Mouse (Mus musculus) lung, postnatal 4 days (tissue): Measurements from ENCODE around the gene Tubd1.
A peak's percentile ranks its signal among the peaks of the same experiment; 100 is the strongest.

Source experiments
- DNase-seq, 2 experiments: peaks; one replicate each; pipeline ENCODE4 v3.0.0; 2021

Gene Tubd1

GRCm38 (mm10) chr11:86568425-86568824, 23.6 kb downstream of the Tubd1 start:
- DNase-seq = no peak

GRCm38 (mm10) chr11:86570261-86570746, 25.5 kb downstream of the Tubd1 start:
- no peak for DNase-seq

GRCm38 (mm10) chr11:86571047-86571855, 26.5 kb downstream of the Tubd1 start:
- peak; percentile 47 to 78 for DNase-seq

GRCm38 (mm10) chr11:86571871-86572270, 27.1 kb downstream of the Tubd1 start:
- no peak for DNase-seq

- no peak for DNase-seq
These were observed 27.8 kb downstream of the Tubd1 start for GRCm38 (mm10) chr11:86572623-86573022.

- no peak for DNase-seq
These were observed 28.9 kb downstream of the Tubd1 start for GRCm38 (mm10) chr11:86573646-86574231.

GRCm38 (mm10) chr11:86574408-86574807, 29.6 kb downstream of the Tubd1 start:
- DNase-seq = no peak

- no peak for DNase-seq
These were observed 31.0 kb downstream of the Tubd1 start for GRCm38 (mm10) chr11:86575632-86576378.

GRCm38 (mm10) chr11:86577231-86577630, 32.4 kb downstream of the Tubd1 start:
- DNase-seq = peak; percentile 73 to 78

GRCm38 (mm10) chr11:86578106-86578808, 33.5 kb downstream of the Tubd1 start:
- DNase-seq = no peak

- peak; percentile 85 to 89 for DNase-seq
These were observed 34.3 kb downstream of the Tubd1 start for GRCm38 (mm10) chr11:86578809-86579730.

- DNase-seq = no peak
These were observed 35.0 kb downstream of the Tubd1 start for GRCm38 (mm10) chr11:86579731-86580318.

- peak; percentile 43 to 52 for DNase-seq
These were observed 35.7 kb downstream of the Tubd1 start for GRCm38 (mm10) chr11:86580319-86581113.

GRCm38 (mm10) chr11:86581250-86581753, 36.5 kb downstream of the Tubd1 start:
- DNase-seq = peak; percentile 49 to 64

- DNase-seq = no peak
These were observed 37.3 kb downstream of the Tubd1 start for GRCm38 (mm10) chr11:86581943-86582542.

GRCm38 (mm10) chr11:86582543-86583260, 37.9 kb downstream of the Tubd1 start:
- DNase-seq = no peak

- DNase-seq = no peak
These were observed 38.6 kb downstream of the Tubd1 start for GRCm38 (mm10) chr11:86583313-86583825.

GRCm38 (mm10) chr11:86583990-86584897, 39.5 kb downstream of the Tubd1 start:
- DNase-seq = no peak
